Mouse (Mus musculus): ENCODE data around the gene Araf.
A peak's percentile ranks its signal among the peaks of the same experiment; 100 is the strongest.
"Not testable (repeated sequence)": the region's sequence is repeated elsewhere in the genome, so short reads cannot be mapped to it uniquely, and the experiment has no call there.

Araf gene

DNA sequence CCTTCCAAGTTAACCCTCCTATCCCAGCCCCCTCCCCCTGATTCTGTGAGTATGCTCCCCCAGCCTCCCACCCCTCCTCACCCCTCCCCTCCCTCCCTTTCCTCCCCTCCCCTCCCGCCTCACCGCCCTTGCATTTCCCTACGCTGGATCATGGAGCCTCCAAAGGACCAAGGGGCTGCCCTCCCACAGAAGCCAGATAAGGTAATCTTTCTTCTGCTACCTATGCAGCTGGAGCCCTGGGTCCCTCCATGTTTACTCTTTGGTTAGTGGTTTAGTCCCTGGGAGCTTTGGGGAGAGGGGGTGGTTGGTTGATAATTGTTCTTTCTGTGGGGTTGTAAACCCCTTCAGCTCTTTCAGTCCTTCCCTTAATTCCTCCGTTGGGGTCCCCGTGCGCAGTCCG is at the start of gene Araf:
Araf (plus strand) TSS at position 134 of the 400 bp plus-strand sequence.
- DNase-seq, result no peak

DNA sequence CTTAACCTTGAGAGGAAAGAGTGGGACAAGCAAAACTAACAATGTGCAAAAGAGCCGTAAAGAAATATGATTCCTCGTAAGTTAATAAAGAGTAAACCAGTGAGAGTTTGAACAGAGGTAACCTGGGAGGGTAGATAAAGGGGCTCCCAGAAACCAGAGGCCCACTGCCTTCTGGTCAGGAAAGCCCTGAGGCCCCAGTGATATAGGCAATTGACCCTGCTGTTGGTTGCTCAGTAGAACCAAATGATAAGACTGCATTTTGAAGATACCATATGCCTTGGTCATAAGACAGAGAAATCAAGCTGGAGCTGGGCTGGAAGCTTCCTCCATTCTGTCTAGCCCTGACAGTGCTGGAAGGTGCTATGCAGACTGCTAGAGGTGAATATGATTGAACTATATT is 48.8 kb upstream of the Araf start:
- no peak for DNase-seq

DNA sequence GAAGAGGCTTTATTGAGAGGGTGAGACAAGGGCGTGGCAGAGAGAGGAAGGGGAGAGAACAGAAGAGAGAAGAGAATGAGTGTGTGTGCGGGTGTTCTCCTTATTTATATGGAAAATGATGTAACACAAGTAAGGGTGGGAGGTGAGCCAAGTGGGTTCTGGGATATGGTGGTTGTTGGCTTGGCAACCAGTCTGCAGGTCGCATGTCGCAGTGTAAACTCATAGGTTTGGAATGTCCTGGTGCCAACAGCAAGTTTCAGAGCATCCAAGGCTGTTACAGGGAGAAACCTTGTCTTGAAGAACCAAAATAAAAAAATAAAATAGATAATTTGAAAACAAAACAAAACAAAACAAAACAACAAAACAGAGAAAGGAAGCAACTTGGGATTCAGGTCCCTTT is 36.4 kb upstream of the Araf start:
- no peak for DNase-seq

DNA sequence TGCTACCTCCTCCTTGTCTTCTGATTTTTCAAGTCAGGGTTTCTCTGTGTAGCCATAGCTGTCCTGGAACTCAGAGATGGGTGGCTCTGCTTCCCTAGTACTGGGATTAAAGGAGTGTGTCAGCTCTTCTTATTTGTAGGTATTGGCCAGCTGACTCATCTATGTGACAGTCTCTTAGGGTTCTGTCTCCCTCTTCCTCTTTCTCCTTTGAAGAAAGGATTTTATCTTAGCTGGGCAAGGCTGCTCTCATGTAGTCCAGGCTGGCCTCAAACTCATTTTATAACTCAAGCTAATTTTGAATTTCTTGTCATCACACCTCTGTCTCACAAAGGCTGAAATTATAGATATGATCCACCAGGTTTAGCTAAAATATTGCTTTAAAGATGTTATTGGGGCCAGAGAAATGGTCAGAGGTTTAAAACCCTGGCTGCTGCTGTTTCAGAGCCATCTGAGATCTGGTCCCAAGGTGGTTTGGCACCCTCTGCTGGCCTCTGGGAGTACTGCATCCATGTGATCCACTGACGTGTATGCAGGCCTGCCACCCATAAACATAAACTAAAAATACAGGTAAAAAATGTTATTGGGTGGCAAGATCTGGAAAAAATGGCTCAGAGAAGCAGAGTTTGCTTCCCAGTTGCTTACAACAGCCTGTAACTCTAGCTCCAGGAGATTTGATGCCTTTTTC is 26.8 kb upstream of the Araf start:
- DNase-seq, result peak; percentile 83 to 93

DNA sequence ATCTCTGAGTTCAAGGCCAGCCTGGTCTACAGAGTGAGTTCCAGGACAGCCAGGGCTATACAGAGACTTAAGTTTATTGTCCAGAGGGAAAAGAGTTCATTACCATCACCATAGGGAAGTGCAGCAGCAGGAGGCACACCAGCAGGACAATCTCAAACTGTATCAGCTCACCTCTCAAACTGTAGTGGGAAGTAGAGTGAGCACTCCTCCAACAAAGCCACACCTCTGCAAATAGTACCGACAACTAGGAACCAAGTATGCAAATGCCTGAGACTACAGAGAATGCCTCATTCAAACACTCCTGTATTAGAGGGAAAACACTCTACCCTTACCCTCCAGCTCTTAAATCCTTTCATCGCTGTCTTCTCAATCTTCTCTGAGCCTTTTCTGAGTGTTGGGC is 25.9 kb upstream of the Araf start:
- DNase-seq, result no peak

DNA sequence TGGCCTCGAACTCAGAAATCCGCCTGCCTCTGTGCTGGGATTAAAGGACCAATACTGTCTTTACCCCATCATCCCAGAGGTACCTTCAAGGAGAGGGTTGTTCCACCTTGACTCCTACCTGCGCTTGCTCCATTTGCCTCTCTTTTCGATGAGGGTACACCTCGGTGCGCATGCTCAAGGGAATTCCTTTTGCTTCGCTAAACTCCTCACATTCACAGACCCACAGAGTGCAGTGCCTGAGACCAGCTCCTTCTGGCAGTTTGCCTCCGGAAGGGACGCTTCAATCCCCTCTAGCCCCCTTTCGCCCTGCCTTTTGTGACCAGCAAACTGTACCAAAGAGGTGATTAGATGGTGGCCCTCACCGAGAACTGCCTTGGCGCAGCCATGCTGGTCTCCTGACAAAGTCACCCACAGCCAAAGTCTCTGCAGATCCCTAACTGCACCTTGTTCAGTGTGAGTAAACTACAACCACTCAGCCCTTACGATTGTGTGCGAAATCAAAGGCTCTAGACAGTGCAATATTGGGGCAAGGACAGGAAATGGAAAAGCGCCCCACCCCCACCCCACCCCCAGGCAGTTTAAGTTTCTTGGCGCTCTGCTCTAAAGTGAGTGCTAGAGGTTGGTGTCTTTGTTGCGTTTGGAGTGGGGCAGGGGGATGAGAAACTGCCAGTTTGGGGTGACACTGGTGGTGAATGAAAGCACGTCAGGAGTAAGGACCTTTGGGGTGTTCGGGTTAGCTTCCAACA is 22.2 kb upstream of the Araf start:
- DNase-seq, result no peak

DNA sequence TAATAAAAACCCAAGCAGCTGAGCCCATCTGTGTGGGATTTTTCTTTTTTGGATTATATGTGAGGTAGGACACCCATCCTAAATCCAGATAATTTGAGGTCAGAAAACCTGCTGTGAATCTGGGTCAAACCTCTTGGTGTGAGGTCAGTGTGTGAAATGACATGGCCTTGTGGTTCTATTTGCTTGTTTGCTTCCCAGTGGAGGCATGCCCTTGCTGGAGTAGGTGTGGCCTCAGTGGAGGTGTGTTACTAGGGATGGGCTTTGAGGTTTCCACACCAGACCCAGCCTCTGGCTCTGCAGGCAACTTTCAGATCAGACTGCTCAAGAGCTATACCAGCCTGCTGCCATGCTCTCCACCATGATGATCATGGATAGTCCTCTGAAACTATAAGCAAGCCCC is 20.0 kb upstream of the Araf start:
- no peak for DNase-seq

DNA sequence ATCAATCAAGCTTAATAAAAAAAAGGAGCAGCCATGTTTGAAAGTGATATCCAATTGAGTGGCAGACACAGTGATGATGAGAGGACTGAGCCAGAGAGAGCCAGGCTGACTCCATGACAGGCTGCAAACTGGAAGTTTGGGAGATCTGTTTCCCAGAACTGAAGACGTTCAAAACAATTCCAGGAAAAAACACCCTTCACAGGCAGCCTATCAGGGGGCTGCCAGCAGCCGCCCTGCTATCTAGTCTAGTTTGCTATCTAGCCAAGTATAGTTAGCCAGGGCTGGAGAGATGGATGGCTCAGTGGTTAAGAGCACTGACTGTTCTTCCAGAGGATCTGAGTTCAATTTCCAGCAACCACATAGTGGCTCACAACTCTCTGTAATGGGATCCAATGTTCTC is 10.3 kb upstream of the Araf start:
- no peak for DNase-seq

DNA sequence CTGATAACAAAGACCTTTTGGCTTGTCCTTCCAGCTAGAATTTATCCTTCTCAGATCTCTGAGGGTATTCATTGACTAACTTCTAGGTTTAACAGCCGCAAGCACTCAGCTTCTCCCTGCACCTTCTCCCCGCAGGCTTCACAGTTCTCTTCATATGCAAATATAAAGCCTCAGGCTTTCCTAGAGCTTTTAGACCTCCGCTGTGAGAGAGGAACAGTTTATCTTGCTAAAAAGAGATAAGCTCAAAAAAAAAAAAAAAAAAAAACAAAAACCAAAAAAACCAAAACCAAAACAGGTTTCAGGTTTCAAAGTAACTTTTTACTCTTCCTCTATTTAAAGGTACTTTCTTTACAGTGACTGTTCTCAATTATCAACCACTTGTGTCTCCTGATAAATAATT is 5.2 kb upstream of the Araf start:
- no peak for DNase-seq

DNA sequence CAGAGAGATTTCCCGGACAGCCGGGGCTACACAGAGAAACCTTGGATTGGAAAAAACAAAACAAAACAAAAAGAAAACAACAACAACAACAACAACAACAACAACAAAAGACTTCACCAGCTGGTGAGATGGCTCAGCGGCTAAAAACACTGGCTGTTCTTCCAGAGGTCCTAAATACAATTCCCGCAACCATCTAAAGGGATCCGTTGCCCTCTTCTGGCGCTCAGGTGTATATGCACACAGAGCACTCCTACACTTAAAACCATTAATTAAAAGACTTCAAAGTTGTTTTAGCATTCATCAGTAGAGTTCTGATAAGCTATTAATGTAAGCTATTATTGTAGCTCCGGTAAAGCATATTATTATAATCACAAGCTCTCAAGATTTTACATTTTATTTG is 4.4 kb upstream of the Araf start:
- DNase-seq, result no peak

DNA sequence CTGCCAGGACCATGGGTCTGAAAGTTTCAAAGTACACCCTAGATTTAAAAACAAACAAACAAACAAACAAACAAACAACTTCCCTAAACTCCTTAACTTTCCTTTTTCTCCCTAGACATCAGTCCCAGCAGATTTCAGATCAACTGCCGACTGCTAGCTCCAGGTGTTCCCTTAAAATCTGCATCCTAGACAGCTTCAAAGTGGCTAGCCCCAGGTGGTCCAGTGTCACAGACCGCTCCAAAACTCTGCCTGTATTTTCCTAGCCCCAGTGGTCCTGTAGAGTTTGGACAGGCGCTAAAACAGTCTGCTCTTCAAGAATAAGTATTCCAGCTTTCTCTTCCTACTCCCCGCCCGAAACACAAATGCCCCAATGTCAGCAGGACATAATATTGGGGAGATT is 3.4 kb upstream of the Araf start:
- DNase-seq, result no peak

DNA sequence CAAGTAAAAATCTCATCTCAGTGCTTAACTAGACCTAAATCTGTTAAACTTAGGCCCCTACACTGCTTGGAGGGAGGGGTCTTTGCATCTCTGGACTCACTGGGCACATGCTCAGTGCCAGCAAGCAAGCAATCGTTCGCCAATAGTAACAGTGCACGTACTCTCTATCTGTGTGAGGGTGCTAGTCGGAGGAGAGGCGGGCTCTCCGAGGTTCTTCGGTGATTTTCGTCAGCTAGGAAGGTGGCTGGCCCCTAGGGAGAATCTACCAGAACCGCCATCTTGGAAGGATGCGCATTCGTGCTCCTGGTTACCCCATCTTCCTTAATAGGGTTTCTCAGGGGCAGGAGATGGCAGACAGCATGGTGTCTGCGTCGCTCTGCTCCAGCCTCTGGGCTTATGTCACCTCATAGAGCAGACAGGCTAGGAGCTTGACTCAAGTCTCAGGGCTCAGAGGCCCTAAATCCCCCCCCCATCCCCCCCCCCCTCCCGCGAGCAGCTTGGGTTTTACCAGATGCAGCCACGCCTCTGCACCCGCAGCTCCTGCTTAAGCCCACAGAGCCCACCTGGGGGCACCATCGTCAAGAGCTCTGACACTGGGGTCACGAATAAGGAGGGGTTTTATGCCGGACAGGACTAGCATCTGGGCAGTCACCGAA is 655 bp downstream of the Araf start:
- DNase-seq, result peak; percentile 67 to 77

DNA sequence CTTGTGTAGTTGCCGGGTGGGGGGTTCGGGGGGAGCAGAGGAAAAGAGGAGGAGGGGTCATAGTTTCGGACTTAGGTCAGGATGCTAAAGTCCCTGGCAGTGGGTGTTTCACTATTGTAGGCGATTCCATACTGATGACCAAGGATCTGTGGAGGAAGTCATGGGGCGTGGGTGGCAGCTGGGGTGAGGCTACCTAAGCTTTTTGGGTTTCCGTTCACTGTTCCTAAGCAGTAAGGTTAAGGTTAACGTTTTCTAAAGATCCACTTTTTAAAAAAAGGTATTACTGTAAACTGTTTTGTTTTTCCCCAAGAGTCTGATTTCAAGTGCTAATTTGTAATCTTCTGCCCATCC is 1.2 kb downstream of the Araf start:
- DNase-seq, result peak in 1 of 2 experiments; percentile 1

DNA sequence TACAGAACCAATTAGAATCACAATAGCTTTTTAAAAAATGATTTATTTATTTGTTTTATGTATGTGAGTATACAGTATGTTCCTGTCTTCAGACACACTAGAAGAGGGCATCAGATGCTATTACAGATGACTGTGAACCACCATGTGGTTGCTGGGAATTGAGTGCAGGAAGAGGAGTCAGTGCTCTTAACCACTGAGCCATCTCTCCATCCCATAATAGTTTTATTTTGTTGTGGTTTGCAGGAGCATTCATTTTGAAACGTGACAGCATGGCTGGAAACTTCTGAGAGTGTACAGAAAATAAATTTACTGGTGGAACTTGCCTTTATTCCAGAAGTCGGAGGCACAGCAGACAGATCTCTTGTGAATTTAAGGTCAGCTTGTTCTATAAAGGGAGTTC is 3.8 kb downstream of the Araf start:
- no peak for DNase-seq

DNA sequence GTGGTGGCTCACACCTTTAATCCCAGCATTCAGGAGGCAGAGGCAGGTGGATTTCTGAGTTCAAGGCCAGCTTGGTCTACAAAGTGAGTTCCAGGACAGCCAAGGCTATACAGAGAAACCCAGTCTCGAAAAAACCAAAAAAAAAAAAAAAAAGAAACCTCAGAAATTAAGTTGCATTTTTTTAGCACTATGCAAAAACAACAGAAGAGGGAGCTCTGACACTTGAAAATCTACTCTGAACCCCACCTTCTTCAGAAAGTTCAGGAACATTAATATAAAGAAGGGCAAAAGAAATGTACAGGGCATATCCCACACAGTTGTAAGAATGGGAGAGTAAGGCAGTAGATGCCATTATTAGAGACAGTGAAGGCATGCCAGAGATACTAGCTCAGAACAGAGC is 6.7 kb downstream of the Araf start:
- not testable (repeated sequence) for DNase-seq

DNA sequence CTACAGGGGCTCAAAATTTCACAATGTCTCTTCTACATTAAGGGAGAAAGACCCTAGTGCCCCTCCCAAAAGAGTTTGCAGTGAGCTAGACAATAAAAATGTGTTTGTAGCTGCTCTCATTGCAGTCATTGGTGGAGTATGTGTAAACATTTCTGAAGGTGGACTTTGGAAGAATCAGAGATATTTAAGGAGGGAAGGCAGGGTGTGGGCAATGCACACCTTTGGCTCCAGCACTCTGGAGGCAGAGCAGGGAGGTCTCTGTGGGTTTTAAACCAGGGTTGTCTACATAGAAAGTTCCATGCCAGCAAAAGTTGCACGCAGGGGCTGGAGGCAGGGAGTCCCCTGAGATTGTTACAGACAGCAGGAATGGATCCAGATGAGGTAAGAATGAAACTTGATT is 8.7 kb downstream of the Araf start:
- DNase-seq, result no peak

DNA sequence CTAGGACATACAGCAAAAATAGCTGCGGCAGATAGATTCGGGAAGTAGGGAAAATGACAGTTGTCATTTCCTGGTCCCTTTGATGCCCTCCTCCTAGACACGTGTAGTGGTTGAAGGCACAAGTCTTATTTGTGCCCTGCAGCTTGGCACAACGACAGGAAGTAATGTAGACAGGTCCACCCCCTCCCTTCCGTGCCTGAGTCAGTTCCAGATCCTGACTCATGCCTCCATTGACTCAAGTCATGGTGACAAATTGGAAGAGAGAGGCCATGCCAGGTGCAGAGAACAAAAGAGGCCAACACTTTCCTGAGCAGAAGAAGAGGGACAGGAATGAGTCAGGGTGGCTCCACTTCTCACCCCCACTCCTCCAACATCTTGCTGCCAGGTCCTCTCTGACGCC is 19.4 kb downstream of the Araf start:
- peak; percentile 21 to 55 for DNase-seq

DNA sequence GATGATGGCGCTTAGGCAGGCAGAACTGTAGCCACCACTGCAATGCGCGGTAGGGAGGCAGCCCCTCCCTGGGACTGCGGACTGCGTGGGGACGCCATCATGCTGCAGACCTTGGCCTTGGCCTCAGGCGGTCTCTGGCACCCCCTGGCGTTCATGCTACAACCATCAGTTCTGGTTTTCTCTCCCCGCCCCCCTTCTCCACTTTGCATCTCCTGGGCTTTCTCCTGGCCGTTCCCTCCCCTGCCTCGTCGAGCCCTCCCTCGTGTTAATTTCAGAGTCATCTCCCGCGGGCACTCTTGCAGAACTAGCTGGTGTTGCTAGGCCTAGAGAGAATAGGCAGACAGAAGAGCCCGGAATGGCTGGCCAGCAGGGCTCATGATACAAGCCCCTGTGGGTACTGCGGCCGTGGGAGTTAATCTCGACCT is 21.6 kb downstream of the Araf start:
- peak; percentile 84 to 87 for DNase-seq

DNA sequence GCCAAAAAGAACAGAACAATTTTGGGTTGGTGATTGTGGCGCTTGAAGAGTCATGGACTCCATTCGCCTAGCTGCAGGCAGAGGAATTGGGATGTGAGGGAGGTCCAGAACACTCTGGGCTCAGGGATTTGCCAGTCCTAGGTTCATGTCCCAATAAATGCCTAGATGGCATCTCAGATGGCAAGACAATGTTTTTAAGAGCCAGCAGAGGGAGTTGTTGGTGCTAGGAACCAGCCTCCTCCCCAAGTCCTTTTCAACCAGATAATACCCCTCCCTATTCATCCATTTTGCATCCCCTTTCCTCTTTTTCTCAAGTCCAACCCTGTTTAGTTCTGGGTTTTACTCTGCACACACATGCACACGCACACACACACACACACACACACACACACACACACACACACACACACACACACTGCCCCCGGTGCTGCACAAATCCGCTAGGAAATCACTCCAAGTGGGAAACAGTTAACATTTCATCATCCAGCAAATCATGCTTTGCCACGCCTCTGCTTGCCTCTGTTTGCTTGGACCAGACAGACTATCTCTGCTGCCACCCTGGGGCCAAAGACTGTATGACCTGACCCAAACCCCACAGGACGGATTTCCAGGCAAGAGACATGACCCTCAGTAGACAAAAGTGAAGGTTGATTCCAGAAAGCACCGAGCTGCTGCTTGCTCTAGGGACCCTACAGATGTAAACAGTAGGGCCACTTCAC is 22.3 kb downstream of the Araf start:
- DNase-seq, result peak; percentile 71 to 72

DNA sequence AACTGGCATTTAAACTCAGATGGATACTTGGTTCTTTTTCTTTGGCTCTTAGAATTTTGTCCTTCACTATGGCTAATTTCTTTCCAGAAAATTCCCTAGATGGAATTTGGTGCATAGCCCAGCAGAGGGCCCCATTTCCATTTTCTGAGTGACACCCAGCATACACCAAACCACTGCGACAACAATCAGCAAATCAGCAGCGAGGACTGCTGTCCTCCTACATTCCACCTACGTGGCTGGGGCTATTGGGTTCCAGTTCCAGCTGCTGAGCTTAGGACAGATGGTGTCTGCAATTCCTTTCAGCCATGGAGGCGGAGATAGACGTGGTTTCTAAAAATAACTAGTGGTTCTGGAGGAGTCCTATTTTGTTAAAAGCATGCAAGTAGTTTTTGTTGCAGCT is 31.3 kb downstream of the Araf start:
- DNase-seq, result peak; percentile 60 to 79

DNA sequence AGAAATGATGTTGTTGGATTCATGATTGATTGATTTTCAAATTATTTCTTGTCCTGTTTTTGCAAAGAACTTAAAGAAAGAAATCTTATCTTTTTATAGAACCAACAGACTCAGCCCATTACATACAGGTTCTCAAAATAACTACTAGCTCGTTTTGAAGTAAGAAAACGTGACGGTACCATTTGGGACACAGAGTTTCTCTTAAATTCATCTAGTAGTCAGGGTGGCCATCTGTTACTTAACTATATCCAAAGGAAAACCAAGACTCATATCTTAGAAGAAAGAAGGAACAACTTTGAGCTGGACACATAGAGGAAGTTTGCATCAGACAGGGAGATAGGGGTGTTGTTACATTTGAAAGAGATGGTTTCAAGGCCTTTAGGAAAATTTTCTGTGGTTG is 49.6 kb downstream of the Araf start:
- no peak for DNase-seq

DNA sequence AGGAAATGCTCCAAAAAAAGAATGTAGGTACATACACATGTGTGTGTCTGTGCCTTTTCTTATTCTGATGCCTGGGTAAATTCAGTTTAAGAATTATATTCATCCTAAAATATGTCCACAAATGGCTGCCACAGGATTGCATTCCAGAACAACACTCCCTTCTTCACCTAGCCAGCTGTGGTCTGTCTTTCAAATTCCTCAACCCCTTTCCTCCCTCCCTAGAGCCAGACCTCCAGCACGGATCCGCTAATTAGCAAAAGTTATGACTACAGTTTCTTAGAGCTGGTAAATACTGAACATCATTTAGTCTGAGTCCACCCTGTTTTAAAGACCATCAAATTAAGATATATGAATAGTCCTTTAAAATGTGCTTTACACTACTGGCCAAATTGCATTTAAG is 50.2 kb downstream of the Araf start:
- DNase-seq, result no peak

DNA sequence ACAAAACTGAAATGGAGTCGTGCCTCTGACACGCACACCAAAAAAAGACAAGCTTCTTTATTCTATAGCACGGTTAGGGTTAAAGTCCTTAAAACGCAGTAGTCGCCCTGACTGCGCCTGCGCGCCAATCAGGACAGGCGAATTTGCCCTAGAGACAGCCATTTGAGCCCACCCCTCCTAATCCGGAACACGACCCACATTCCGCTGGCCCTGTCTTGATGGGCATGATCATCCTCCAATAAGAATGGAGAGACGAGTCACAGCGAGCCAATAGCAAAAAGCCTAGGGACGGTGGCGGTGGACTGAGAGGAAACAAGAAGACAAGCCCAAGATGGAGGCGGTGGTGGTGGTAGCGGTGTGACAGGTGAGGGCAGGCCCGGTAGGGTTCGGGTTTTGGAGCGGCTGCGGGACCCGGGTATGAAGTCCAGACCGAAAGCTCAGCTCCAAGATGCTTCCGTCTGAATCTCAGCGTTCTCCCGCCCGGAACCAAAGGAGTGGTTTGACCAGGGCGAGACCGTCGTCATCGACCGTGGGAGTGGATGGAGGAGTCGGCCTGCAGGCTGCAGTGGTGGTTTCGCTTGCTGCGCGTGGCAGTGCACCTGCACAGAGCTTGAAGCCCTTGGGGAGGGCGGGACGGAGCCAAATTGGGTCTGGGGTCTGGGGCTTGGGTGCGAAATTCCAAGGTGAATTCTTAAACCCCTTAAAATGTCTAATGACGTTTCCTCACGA is 50.8 kb downstream of the Araf start:
- DNase-seq, result peak; percentile 92 to 96
